Mouse (Mus musculus) forebrain, embryonic 11.5 days (tissue): ENCODE results near the gene Wdr45. TPM values are rescaled to one million over a fixed set of nuclear protein-coding genes. Genes with fewer than 3 reads are reported as not detected.
"Not testable (repeated sequence)": the region's sequence is repeated elsewhere in the genome, so short reads cannot be mapped to it uniquely, and the experiment has no call there.

Experiments
- ATAC-seq: fragments of 200-750 bp; cut with Nextera tagmentation; replicated peaks from 2 replicates; pipeline ENCODE4 v1.8.0; 2017; ENCODE audit warnings: moderate TSS enrichment; ENCODE audit not compliant: low FRiP score
- DNase-seq: peaks from one replicate; pipeline ENCODE4 v3.0.0-alpha.2; 2017; ENCODE audit warnings: low spot score
- H3K27ac ChIP-seq: fragments of 300-500 bp; sonication (generic); 2 replicates; pipeline ENCODE4 v1.5.1; 2014; ENCODE audit warnings: low read depth, low read length
- H3K27me3 ChIP-seq: fragments of 300-500 bp; sonication (generic); 2 replicates; pipeline ENCODE4 v1.6.1; 2014; ENCODE audit warnings: mild to moderate bottlenecking, low read length, mixed read lengths; ENCODE audit not compliant: control insufficient read depth, insufficient read depth
- H3K36me3 ChIP-seq: fragments of 300-500 bp; sonication (generic); 2 replicates; pipeline ENCODE4 v1.6.1; 2014; ENCODE audit warnings: mild to moderate bottlenecking, low read length, moderate library complexity, mixed read lengths; ENCODE audit not compliant: control insufficient read depth, insufficient read depth
- H3K4me1 ChIP-seq: fragments of 300-500 bp; sonication (generic); replicated peaks from 2 replicates; pipeline ENCODE4 v1.6.1; 2014; ENCODE audit warnings: low read length, mixed read lengths; ENCODE audit not compliant: control insufficient read depth, insufficient read depth
- H3K4me2 ChIP-seq: fragments of 300-500 bp; sonication (generic); 2 replicates; pipeline ENCODE4 v1.6.1; 2014; ENCODE audit warnings: low read depth, mild to moderate bottlenecking, low read length, moderate library complexity, mixed read lengths; ENCODE audit not compliant: severe bottlenecking
- H3K4me3 ChIP-seq: fragments of 300-500 bp; sonication (generic); 2 replicates; pipeline ENCODE4 v1.5.1; 2014; ENCODE audit warnings: low read depth, low read length
- H3K9ac ChIP-seq: fragments of 300-500 bp; sonication (generic); 2 replicates; pipeline ENCODE4 v1.6.1; 2014; ENCODE audit warnings: low read length
- H3K9me3 ChIP-seq: fragments of 300-500 bp; sonication (generic); 2 replicates; pipeline ENCODE4 v1.6.1; 2016; ENCODE audit warnings: low read length, mixed read lengths; ENCODE audit not compliant: control insufficient read depth
- WGBS: fragments of 180-500 bp; shearing (Covaris S2); extraction: QIAGEN DNeasy Blood & Tissue Kit; methylation state at CpG from one replicate; pipeline ENCODE4 v1.1.7; 2014; 5-methylcytosine and 5-hydroxymethylcytosine counted together
- polyA plus RNA-seq: library from polyadenylated mRNA; unstranded; fragments of >200 nt; fragmentation: Nextera tagmentation; extraction: Ambion mirVana; gene quantifications from 2 replicates; pipeline ENCODE4 v1.2.1, GENCODE M21; 2014

The Wdr45 gene
- 14.2 and 17.2 TPM in 2 replicates for polyA plus RNA-seq

GRCm38 (mm10) chrX:7714135-7714899, at the start of gene Wdr45:
Wdr45 (plus strand) TSS chrX:7714333.
- not testable (repeated sequence) for H3K9me3 ChIP-seq, H3K4me1 ChIP-seq, H3K27me3 ChIP-seq, H3K36me3 ChIP-seq, H3K27ac ChIP-seq
- ATAC-seq (peak; percentile 97), DNase-seq (peak; percentile 90)
- H3K9ac ChIP-seq: peak within 1 kb of the TSS; percentile 32; the same call in 1 of the 2 replicates
- 18% methylated on average over 37 of the region's 60 CpGs for WGBS
- peak within 1 kb of the TSS; percentile 26 for H3K4me3 ChIP-seq
- peak within 1 kb of the TSS; percentile 43 for H3K4me2 ChIP-seq

GRCm38 (mm10) chrX:7664791-7665190, 49.3 kb upstream of the Wdr45 start:
- no peaks in the 10 kb centered on the region for H3K9me3 ChIP-seq
- H3K4me1 ChIP-seq: no peaks in the 10 kb centered on the region
- DNase-seq (no peak), ATAC-seq (no peak)
- no peaks in the 10 kb centered on the region for H3K36me3 ChIP-seq
- WGBS: 89% methylated on average over 11 of the region's 11 CpGs
- H3K4me2 ChIP-seq: no peak overlapping the region
- no peak overlapping the region for H3K4me3 ChIP-seq
- no peak overlapping the region for H3K27ac ChIP-seq
- no peaks in the 10 kb centered on the region for H3K27me3 ChIP-seq
- H3K9ac ChIP-seq: no peak overlapping the region

- H3K27me3 ChIP-seq: no peaks in the 10 kb centered on the region
- H3K4me2 ChIP-seq: no peak overlapping the region
- no peak overlapping the region for H3K4me3 ChIP-seq
- no peaks in the 10 kb centered on the region for H3K36me3 ChIP-seq
- no peaks in the 10 kb centered on the region for H3K4me1 ChIP-seq
- no peak overlapping the region for H3K27ac ChIP-seq
- no peaks in the 10 kb centered on the region for H3K9me3 ChIP-seq
- 80% methylated on average over 20 of the region's 21 CpGs for WGBS
- no peak overlapping the region for H3K9ac ChIP-seq
- ATAC-seq (no peak), DNase-seq (no peak)
Observed at GRCm38 (mm10) chrX:7665739-7666502, 48.2 kb upstream of the Wdr45 start.

DNA sequence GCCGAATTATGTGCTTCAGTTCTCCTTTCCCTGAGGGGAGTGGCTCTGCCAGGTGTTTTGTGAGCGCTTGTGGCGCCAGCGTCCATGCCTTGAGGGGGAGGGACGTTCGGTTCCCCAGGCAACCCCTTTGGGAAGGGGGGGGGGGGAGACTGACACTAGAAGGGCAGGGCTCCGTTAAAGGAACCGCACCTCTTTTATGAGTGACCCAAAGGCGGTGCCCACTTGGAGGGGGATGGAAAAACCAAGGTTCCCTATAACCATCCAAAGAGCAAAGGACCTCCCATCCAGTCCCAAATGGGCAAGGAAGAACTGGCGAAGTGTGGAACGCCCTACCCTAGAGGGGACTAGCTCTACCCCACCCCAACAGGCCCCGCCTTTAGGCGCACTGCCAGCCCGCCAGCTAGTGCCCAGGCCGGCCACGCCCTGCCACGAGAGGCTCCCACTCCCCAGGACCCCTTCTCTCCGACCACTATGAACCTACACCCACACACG, 43.7 kb upstream of the Wdr45 start:
- Histone ChIP-seq H3K4me2 (peak overlapping the region; percentile 51), H3K9me3 (no peaks in the 10 kb centered on the region), H3K36me3 (no peaks in the 10 kb centered on the region), H3K4me1 (no peaks in the 10 kb centered on the region), H3K4me3 (peak overlapping the region; percentile 40), H3K27ac (0 out of 2 replicates have a peak overlapping the region, but pooled peaks have one; percentile 6), H3K9ac (peak overlapping the region; percentile 48), H3K27me3 (no peaks in the 10 kb centered on the region)
- DNase-seq: peak; percentile 74
- 25% methylated on average over 18 of the region's 19 CpGs for WGBS
- ATAC-seq: peak; percentile 87

DNA sequence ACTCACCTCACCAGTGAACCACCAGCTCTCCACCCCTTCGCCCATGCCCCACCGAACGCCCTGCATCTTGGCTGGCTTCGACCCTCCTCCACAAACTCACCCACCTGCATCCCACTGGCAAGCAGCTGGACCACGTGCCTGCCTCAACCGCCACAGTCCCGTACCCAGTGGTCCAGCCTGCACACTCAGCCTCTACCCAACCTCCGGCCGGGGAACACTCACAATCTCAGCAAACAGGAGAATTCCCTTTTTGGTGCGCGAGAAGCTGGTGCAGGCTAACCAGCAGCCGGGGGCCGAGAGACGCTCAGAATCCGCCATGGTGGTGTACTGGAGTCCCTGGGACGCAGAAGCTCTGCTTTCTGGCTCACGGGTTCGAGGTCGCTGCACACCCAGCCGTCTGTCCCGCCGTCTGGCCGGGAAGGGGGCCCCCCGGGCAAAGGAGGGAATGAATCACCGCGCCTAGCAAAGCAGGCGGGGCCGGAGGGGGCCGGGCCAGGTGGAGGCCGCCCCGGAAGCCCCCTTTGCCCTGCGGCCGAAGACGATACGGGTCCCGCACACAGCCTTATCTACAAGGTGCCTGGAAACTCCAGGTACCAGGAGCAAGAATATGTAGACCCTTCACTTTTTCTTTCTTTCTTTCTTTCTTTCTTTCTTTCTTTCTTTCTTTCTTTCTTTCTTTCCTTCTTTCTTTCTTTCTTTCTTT, 43.1 kb upstream of the Wdr45 start, which contains the start of gene Plp2:
Gene Plp2, minus strand, starts transcription at position 470 of the 703 bp plus-strand sequence.
- no peaks in the 10 kb centered on the region for H3K4me1 ChIP-seq
- H3K4me2 ChIP-seq: peak within 1 kb of the TSS; percentile 51
- DNase-seq: peak; percentile 57
- H3K9me3 ChIP-seq: no peaks in the 10 kb centered on the region
- no peaks in the 10 kb centered on the region for H3K36me3 ChIP-seq
- 0 out of 2 replicates have a peak within 1 kb of the TSS, but pooled peaks have one; percentile 6 for H3K27ac ChIP-seq
- 18% methylated on average over 35 of the region's 36 CpGs for WGBS
- H3K4me3 ChIP-seq: peak within 1 kb of the TSS; percentile 40
- no peaks in the 10 kb centered on the region for H3K27me3 ChIP-seq
- peak; percentile 57 for ATAC-seq
- peak within 1 kb of the TSS; percentile 48 for H3K9ac ChIP-seq

GRCm38 (mm10) chrX:7672739-7673138, 41.4 kb upstream of the Wdr45 start:
- Histone ChIP-seq H3K27ac (no peak overlapping the region), H3K4me3 (no peak overlapping the region), H3K9me3 (no peaks in the 10 kb centered on the region), H3K4me1 (no peaks in the 10 kb centered on the region), H3K4me2 (no peak overlapping the region), H3K9ac (no peak overlapping the region), H3K27me3 (no peaks in the 10 kb centered on the region), H3K36me3 (no peaks in the 10 kb centered on the region)
- DNase-seq: no peak
- WGBS: 70% methylated on average over 6 of the region's 6 CpGs
- ATAC-seq: no peak

GRCm38 (mm10) chrX:7673578-7674281, 40.4 kb upstream of the Wdr45 start:
- H3K9ac ChIP-seq: no peak overlapping the region
- no peak for DNase-seq
- H3K4me1 ChIP-seq: no peaks in the 10 kb centered on the region
- ATAC-seq: no peak
- no peaks in the 10 kb centered on the region for H3K27me3 ChIP-seq
- H3K4me3 ChIP-seq: no peak overlapping the region
- H3K4me2 ChIP-seq: no peak overlapping the region
- no peaks in the 10 kb centered on the region for H3K36me3 ChIP-seq
- H3K27ac ChIP-seq: no peak overlapping the region
- 33% methylated on average over 12 of the region's 12 CpGs for WGBS
- H3K9me3 ChIP-seq: no peaks in the 10 kb centered on the region
